Mouse (Mus musculus) forebrain, embryonic 15.5 days (tissue): ENCODE measurements around the gene Inpp4b. TPM values are rescaled to one million over a fixed set of nuclear protein-coding genes. Genes with fewer than 3 reads are reported as not detected.

Experiments
- ATAC-seq: fragments of 200-750 bp; cut with Nextera tagmentation; replicated peaks from 2 replicates; pipeline ENCODE4 v1.8.0; 2017; ENCODE audit warnings: mild to moderate bottlenecking, moderate TSS enrichment, moderate library complexity
- H3K27ac ChIP-seq: fragments of 300-500 bp; sonication (generic); replicated peaks from 2 replicates; pipeline ENCODE4 v1.5.1; 2015; ENCODE audit warnings: mild to moderate bottlenecking, inconsistent platforms
- H3K27me3 ChIP-seq: fragments of 300-500 bp; sonication (generic); 2 replicates; pipeline ENCODE4 v1.6.1; 2015; ENCODE audit warnings: inconsistent platforms
- H3K36me3 ChIP-seq: fragments of 300-500 bp; sonication (generic); 2 replicates; pipeline ENCODE4 v1.6.1; 2015; ENCODE audit warnings: mild to moderate bottlenecking, inconsistent platforms
- H3K4me1 ChIP-seq: fragments of 300-500 bp; sonication (generic); 2 replicates; pipeline ENCODE4 v1.6.1; 2015; ENCODE audit warnings: inconsistent platforms
- H3K4me2 ChIP-seq: fragments of 300-500 bp; sonication (generic); replicated peaks from 2 replicates; pipeline ENCODE4 v1.6.1; 2015; ENCODE audit warnings: mild to moderate bottlenecking, inconsistent platforms
- H3K4me3 ChIP-seq: fragments of 300-500 bp; sonication (generic); 2 replicates; pipeline ENCODE4 v1.5.1; 2015; ENCODE audit warnings: mild to moderate bottlenecking, inconsistent platforms
- H3K9ac ChIP-seq: fragments of 300-500 bp; sonication (generic); replicated peaks from 2 replicates; pipeline ENCODE4 v1.6.1; 2015; ENCODE audit warnings: mild to moderate bottlenecking, inconsistent platforms
- H3K9me3 ChIP-seq: fragments of 300-500 bp; sonication (generic); 2 replicates; pipeline ENCODE4 v1.6.1; 2016; ENCODE audit warnings: inconsistent platforms
- WGBS: fragments of 180-500 bp; shearing (Covaris S2); methylation state at CpG from one replicate; pipeline ENCODE4 v1.1.7; 2015; ENCODE audit warnings: mixed read lengths; 5-methylcytosine and 5-hydroxymethylcytosine counted together
- polyA plus RNA-seq: library from polyadenylated mRNA; unstranded; fragments of >200 nt; fragmentation: Nextera tagmentation; extraction: Ambion mirVana; gene quantifications from 2 replicates; pipeline ENCODE4 v1.2.1, GENCODE M21; 2015

Inpp4b gene
- polyA plus RNA-seq, 1 experiment from 2014 or later = 5.0 TPM

DNA sequence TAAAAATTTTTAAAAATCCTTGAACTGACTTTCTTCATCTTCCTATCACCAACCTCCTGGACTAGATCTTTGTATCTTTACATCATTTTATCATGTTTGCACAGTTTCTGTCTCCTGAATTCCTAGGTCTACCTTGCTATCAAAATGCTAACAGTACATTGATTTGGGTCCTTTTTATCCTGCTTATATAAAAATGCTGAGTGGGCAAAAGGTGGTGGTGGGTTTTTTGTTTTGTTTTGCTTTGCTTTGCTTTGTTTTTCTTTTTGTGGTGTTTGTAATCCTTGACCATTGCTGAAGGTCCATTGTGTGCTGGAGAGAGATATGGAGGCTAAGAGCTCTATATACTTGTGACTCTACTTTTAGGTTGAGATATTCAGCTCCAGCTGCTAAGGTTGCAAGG, 750.9 kb downstream of the Inpp4b start:
- H3K4me2 ChIP-seq = no peak overlapping the region
- H3K36me3 ChIP-seq = no peaks in the 10 kb centered on the region
- H3K27me3 ChIP-seq = no peaks in the 10 kb centered on the region
- no peaks in the 10 kb centered on the region for H3K4me1 ChIP-seq
- H3K4me3 ChIP-seq = no peak overlapping the region
- no peaks in the 10 kb centered on the region for H3K9me3 ChIP-seq
- no peak overlapping the region for H3K27ac ChIP-seq
- no peak for ATAC-seq
- no peak overlapping the region for H3K9ac ChIP-seq

- Histone ChIP-seq H3K9me3 (no peaks in the 10 kb centered on the region), H3K4me1 (0 out of 2 replicates have a peak, but pooled peaks cover 4% of the 10 kb centered on the region), H3K27me3 (no peaks in the 10 kb centered on the region), H3K36me3 (no peaks in the 10 kb centered on the region), H3K27ac (no peak overlapping the region), H3K4me2 (no peak overlapping the region), H3K9ac (no peak overlapping the region), H3K4me3 (no peak overlapping the region)
- peak; percentile 84 for ATAC-seq
Measured at GRCm38 (mm10) chr8:82104560-82104959, 762.2 kb downstream of the Inpp4b start.

DNA sequence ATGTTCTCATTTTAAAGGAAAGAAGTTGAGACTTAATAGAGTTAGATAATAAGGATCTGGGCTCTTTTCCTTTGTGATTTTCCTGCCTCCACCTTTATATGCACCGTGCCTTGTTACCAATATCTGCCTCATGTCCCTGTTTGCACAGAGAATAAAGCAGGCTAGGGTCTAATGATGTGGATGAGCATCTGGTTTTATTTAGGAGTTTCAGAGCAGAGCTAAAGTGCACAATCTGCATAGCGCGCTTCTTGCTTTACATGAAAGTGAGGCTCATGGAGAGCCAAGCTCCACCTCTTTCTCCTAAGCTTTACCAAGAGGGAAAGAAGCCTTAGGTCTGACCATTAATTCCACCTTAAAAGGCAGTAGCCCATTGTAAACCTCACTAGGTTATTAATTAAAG, 763.8 kb downstream of the Inpp4b start:
- WGBS = 75% methylated on average over 3 of the region's 3 CpGs

DNA sequence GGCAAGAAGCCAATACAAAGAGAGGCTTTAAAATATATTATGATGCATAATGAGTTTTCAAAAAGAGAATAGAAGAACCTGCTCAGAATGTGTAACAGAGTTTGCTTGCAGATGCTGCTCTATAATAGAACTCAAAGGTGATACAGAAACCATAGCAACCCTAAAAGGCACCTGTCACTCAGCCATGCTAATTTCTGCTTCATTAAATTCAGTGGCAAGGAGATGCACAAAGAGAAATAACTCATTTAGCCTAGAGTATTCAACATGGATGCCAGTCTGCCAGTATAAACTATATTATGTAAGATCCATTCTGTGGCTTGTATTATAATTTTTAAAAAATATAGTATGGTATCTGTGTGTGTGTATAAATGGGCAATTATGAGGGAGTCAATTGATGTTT, 807.9 kb downstream of the Inpp4b start:
- no peak overlapping the region for H3K4me2 ChIP-seq
- no peaks in the 10 kb centered on the region for H3K4me1 ChIP-seq
- H3K36me3 ChIP-seq = no peaks in the 10 kb centered on the region
- H3K4me3 ChIP-seq = no peak overlapping the region
- H3K27me3 ChIP-seq = no peaks in the 10 kb centered on the region
- H3K9me3 ChIP-seq = no peaks in the 10 kb centered on the region
- peak; percentile 61; the same call in 1 of the 2 replicates for ATAC-seq
- no peak overlapping the region for H3K27ac ChIP-seq
- H3K9ac ChIP-seq = no peak overlapping the region

More for the DNA sequence above, 763.8 kb downstream of the Inpp4b start:
- Histone ChIP-seq H3K9me3 (no peaks in the 10 kb centered on the region), H3K27ac (no peak overlapping the region), H3K4me1 (0 out of 2 replicates have a peak, but pooled peaks cover 4% of the 10 kb centered on the region), H3K4me2 (no peak overlapping the region), H3K36me3 (no peaks in the 10 kb centered on the region), H3K9ac (no peak overlapping the region), H3K4me3 (no peak overlapping the region), H3K27me3 (no peaks in the 10 kb centered on the region)
- no peak for ATAC-seq

DNA sequence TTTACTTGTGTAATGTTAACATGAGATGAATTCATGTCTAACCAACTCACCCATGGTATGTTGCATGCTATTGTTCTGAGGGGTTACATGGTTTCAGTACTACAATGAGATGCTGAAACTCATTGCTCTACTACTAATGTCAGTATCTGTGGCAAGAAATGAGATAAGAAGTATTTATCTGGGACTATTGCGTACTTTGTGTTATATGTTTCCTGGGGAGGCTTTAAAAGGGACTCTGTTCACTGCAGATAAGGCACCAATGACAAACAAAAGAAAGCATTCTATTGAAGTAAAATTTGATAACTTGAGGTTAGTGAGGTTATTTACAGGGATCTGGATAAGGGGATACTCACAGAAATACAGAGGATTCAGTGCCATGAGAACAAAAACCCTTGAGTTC, 815.6 kb downstream of the Inpp4b start:
- Histone ChIP-seq H3K36me3 (no peaks in the 10 kb centered on the region), H3K9me3 (no peaks in the 10 kb centered on the region), H3K4me3 (no peak overlapping the region), H3K9ac (no peak overlapping the region), H3K27me3 (no peaks in the 10 kb centered on the region), H3K4me2 (no peak overlapping the region), H3K27ac (no peak overlapping the region), H3K4me1 (no peaks in the 10 kb centered on the region)
- WGBS = 94% methylated on average over 1 of the region's 1 CpGs
- no peak for ATAC-seq
